Mouse (Mus musculus) testis, postnatal 10 days (tissue): ENCODE measurements around the gene Zgrf1.

ENCODE experiments used
- DNase-seq: peaks from one replicate; pipeline ENCODE4 v3.0.0; 2021; ENCODE audit warnings: low spot score

Gene Zgrf1

DNA sequence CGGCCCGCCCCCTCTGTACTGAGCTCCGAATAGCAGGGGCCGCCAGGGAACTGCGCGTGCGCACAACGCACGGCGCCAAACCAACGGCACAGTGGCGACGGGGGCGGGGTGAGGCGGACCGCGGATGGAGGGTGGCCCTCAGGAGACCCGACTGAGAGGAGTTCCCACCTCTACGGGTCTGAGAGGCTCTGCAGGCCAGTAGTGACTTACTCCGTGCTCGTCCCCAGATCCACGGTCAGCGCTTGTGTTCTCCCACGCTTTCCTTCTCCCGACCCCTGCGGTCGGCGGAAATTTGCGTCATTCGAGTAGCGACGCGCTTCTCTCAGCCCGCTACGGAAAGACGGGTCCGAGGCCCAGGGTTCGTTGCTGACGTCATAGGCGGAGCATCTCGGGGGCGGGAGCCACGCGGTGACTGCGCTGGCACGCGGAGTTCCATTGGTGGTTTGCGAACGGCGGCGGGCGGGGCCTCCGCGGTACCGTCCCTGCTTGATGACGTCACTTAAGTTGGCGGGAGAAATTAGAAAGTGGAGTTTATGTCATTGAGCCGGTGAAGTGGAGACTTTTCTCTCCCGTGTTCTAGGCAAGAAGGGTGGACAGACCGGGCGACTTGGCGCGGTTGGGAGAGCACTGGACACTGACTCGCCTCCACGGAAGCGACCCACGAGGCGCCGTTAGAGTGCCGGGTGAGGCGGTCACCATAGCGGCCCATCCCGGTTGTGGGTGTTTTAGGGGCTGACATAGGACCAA is at the start of gene Zgrf1, which contains the start of gene Larp7:
TSS of gene Zgrf1 (plus strand) at position 517 of the 747 bp plus-strand sequence.
TSS of gene Larp7 (minus strand) at position 377 of the 747 bp plus-strand sequence.
- peak; percentile 98 for DNase-seq

GRCm38 (mm10) chr3:127507878-127508783 is 45.2 kb upstream of the Zgrf1 start:
- peak; percentile 19 for DNase-seq

DNA sequence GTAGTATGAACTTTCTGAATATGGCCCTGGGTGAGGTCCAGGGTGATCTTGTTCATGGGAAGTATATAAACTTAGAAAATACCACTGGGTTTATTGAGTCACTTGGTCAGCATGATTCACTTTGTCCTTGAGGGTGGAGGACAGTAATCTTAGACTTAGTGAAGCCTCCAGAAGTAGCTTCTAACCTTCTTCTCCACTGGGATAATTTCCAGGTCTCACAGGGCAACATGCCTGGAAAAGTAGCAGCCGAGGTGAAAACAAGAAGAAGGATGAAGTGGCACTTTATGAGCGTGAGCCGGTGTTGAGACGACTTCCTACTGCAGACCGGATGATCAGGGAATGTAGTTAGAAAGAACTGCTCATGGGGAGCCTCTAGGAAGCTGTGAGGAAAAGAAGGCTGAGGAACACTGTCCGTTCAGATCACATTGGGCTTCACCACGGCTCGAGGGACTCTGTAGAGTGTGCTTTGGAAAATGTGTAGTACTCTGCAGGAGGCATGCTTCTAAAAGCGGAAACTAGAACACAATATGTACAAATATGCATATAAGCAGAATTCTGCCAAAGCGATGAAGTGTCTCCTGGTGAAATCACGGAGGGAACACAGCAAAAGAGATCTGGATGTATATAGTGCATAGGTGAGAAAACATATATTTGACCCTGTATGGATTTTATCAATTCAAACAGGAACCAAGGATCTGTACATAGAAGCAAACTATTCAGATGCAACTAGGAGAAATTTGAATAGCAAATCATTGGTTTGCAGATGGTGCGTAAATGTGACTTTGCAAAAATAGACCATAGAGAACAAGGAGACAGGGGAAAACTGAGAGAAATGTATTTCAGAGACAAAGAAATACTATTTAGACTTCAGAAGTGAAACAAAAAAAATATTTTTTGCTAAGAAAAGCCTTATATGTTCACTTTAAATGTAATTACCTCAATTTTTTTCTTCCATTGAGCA is 41.2 kb upstream of the Zgrf1 start:
- DNase-seq: no peak

DNA sequence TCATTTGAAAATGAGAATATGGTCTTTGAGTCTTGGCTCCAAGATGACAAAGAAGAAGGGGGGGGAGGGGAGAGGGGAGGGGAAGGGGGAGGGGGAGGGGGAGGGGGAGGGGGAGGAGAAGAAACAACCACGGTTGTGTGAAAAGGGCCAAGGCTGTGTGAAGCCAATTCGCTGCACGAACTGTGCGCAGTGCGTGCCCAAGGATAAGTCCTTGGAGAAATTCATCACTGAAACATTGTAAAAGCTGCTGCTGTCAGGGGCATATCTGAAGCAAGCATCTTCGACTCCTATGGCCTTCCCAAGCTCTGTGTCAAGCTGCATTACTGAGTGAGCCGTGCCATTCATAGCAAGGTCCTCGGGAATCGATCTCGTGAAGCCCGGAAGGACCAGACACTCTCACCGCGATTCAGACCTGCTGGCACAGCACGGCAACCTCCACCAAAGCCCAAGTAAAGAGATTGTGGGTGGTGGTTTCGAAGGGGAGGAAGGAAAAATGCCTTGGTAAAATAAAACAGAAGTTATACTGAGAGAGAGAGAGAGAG is 40.4 kb upstream of the Zgrf1 start:
- no peak for DNase-seq

GRCm38 (mm10) chr3:127513699-127514098 is 39.6 kb upstream of the Zgrf1 start:
- DNase-seq: no peak

- DNase-seq: no peak
Observed at GRCm38 (mm10) chr3:127515251-127515650, 38.0 kb upstream of the Zgrf1 start.

- DNase-seq: no peak
Observed at GRCm38 (mm10) chr3:127520300-127520699, 33.0 kb upstream of the Zgrf1 start.

DNA sequence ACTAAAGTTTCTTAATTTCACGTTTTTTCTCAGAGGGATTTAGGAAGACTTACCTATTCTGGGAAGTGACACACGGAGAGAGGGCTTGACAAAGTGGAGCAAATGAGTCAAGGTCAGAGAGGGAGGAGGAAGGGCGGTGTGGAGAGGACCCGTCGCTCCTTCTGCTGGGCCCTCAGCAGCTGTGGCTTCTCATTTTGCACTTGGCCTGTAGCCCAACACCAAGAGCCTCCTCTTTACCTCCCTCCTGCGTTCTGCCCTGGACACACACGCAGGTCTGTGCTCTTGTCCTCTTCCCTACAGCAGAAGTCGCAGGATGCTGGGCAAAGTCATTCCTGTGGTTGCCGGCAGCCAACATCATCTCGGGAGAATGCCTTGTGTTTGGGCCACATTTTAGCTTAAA is 32.1 kb upstream of the Zgrf1 start:
- DNase-seq: no peak

GRCm38 (mm10) chr3:127525188-127525819 is 28.0 kb upstream of the Zgrf1 start:
- no peak for DNase-seq

- no peak for DNase-seq
Observed at GRCm38 (mm10) chr3:127527465-127528034, 25.7 kb upstream of the Zgrf1 start.

GRCm38 (mm10) chr3:127529210-127529609 is 24.1 kb upstream of the Zgrf1 start:
- no peak for DNase-seq

DNA sequence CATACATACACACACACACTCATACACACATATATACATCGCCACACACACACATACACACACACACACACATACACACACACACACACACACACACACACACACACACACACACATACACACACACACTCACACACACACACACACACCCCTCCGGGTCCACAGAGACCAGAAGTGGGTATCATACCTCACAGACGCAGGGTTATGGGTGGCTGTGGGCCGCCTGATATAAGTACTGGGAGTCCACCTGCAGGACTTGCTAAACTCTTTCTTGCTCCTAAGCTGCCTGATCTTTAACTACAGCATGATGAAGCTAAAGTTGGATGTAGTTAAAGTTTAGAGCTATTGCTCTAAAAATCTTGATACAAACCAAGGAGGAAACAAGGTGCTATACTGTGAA is 23.5 kb upstream of the Zgrf1 start:
- DNase-seq: no peak

GRCm38 (mm10) chr3:127530293-127530692 is 23.0 kb upstream of the Zgrf1 start:
- no peak for DNase-seq

- DNase-seq: no peak
Observed at GRCm38 (mm10) chr3:127539193-127539592, 14.1 kb upstream of the Zgrf1 start.

DNA sequence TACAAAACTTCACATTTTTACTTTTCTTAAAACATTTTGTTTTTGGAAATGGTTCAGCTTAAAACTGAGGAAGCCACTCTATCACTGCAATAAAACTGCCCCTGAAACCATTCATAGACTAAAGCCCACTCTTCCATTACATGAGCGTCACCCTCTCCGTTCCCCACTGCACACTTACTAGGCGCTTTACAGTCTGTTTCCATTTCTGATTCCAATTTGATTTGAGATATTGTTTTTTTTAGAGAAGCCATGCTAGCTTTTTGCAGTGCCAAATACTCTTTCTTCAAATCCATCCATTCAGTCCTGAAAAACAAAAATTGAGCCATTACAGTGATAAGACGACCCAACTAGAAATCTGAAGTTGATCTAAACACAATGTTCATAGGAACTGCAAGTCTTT is 9.3 kb upstream of the Zgrf1 start:
- no peak for DNase-seq

DNA sequence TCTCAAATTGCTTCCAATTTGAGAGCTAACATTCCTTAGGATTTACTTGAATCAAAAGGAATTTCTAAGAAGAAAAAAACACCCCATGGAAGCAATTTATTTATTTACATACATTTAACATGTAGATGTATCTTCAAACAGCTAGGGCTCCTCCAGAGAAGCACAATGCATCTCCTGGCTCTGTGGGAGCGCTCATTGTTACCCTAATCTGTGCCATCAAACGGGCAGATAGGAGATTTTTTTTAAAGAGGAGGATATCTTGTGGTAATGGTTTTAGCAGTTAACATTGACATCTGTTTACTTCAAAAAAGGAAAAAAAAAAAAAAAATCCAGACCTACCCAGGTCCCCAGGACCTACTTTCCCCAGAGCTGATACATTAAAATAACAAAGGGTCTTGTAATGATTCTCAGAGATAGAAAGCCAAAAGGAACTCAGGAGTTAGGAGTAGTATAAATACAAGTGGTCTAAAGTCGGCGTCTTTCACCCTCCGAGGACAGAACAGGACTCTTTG is 8.6 kb upstream of the Zgrf1 start:
- no peak for DNase-seq

DNA sequence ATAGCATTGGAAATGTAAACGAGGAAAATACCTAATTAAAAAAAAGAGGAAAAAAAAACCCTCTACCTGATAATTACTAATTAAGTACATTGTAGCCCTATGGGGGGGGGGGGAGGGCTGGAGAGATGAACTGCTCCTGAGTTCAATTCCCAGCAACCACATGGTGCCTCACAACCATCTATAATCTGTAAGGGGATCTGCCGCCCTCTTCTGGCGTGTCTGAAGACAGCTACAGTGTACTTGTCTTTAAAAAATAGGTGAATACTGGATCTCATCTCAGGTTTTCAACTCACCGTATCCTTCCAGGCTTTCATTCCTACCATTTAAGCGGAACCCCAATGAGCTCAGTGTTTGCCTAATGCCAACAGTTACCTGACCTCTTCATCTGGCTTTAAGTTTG is 5.4 kb upstream of the Zgrf1 start:
- peak; percentile 53 for DNase-seq

GRCm38 (mm10) chr3:127552434-127552972 is 786 bp upstream of the Zgrf1 start:
- DNase-seq: no peak

GRCm38 (mm10) chr3:127553720-127554043 is 393 bp downstream of the Zgrf1 start:
- no peak for DNase-seq

- DNase-seq: no peak
Observed at GRCm38 (mm10) chr3:127554723-127555122, 1.4 kb downstream of the Zgrf1 start.
